Mouse (Mus musculus) heart, embryonic 14.5 days (tissue): ENCODE results near the gene Fto. TPM values are rescaled to one million over a fixed set of nuclear protein-coding genes. Genes with fewer than 3 reads are reported as not detected.

Experiments
- ATAC-seq: fragments of 200-750 bp; cut with Nextera tagmentation; 2 replicates; pipeline ENCODE4 v1.8.0; 2017; ENCODE audit warnings: low read depth, moderate TSS enrichment; ENCODE audit not compliant: insufficient number of reproducible peaks, insufficient read depth, low FRiP score
- H3K27ac ChIP-seq, 2 experiments: fragments of 200-500 bp in 1 of 2; fragments of 300-500 bp in 1 of 2; sonication (generic) in 1 of 2; replicated peaks in 1 of 2; 2 replicates each; pipeline ENCODE4 v1.5.1; 2012 to 2014; ENCODE audit warnings: low read depth in 2 of 2, low read length in 2 of 2, control low read depth in 1 of 2, mild to moderate bottlenecking in 1 of 2, mixed read lengths in 1 of 2; ENCODE audit not compliant: control insufficient read depth in 1 of 2, insufficient read depth in 1 of 2
- H3K27me3 ChIP-seq: fragments of 300-500 bp; sonication (generic); 2 replicates; pipeline ENCODE4 v1.6.1; 2014; ENCODE audit warnings: mild to moderate bottlenecking, low read length, control low read depth; ENCODE audit not compliant: control insufficient read depth, insufficient read depth
- H3K36me3 ChIP-seq: fragments of 300-500 bp; sonication (generic); 2 replicates; pipeline ENCODE4 v1.6.1; 2014; ENCODE audit warnings: mild to moderate bottlenecking, control low read depth, low read length, mixed read lengths; ENCODE audit not compliant: control insufficient read depth, insufficient read depth
- H3K4me1 ChIP-seq, 2 experiments: fragments of 200-500 bp in 1 of 2; fragments of 300-500 bp in 1 of 2; sonication (generic) in 1 of 2; 2 replicates each; pipeline ENCODE4 v1.6.1; 2012 to 2014; ENCODE audit warnings: low read length in 2 of 2, control low read depth in 1 of 2, mixed read lengths in 1 of 2; ENCODE audit not compliant: control insufficient read depth in 2 of 2, insufficient read depth in 2 of 2
- H3K4me2 ChIP-seq: fragments of 300-500 bp; sonication (generic); 2 replicates; pipeline ENCODE4 v1.6.1; 2014; ENCODE audit warnings: mild to moderate bottlenecking, low read length
- H3K4me3 ChIP-seq, 2 experiments: fragments of 200-500 bp in 1 of 2; fragments of 300-500 bp in 1 of 2; sonication (generic) in 1 of 2; 2 replicates each; pipeline ENCODE4 v1.5.1; 2012 to 2014; ENCODE audit warnings: low read length in 2 of 2, mild to moderate bottlenecking in 2 of 2, control low read depth in 1 of 2, low read depth in 1 of 2, moderate library complexity in 1 of 2; ENCODE audit not compliant: control insufficient read depth in 1 of 2, insufficient read depth in 1 of 2
- H3K9ac ChIP-seq: fragments of 300-500 bp; sonication (generic); 2 replicates; pipeline ENCODE4 v1.6.1; 2014; ENCODE audit warnings: mild to moderate bottlenecking, low read length
- H3K9me3 ChIP-seq: fragments of 300-500 bp; sonication (generic); 2 replicates; pipeline ENCODE4 v1.6.1; 2016; ENCODE audit warnings: low read length, control low read depth; ENCODE audit not compliant: control insufficient read depth
- WGBS: fragments of 180-500 bp; shearing (Covaris S2); extraction: QIAGEN DNeasy Blood & Tissue Kit; methylation state at CpG from one replicate; pipeline ENCODE4 v1.1.7; 2014; 5-methylcytosine and 5-hydroxymethylcytosine counted together
- polyA plus RNA-seq: library from polyadenylated mRNA; unstranded; fragments of >200 nt; fragmentation: Nextera tagmentation; extraction: Ambion mirVana; gene quantifications from 2 replicates; pipeline ENCODE4 v1.2.1, GENCODE M21; 2014

The Fto gene
- polyA plus RNA-seq, 1 experiment from 2014 or later = 71.5 TPM

- WGBS = 60% methylated on average over 10 of the region's 10 CpGs
- no peak for ATAC-seq
- no peaks in the 10 kb centered on the region for H3K9me3 ChIP-seq
- peaks cover 8% of the 10 kb centered on the region in 2 experiments for H3K4me1 ChIP-seq
- H3K27me3 ChIP-seq = no peaks in the 10 kb centered on the region
- H3K27ac ChIP-seq = no peak overlapping the region
- H3K4me3 ChIP-seq = no peak overlapping the region
- no peaks in the 10 kb centered on the region for H3K36me3 ChIP-seq
- no peak overlapping the region for H3K9ac ChIP-seq
- no peak overlapping the region for H3K4me2 ChIP-seq
These were observed 181.4 kb downstream of the Fto start for GRCm38 (mm10) chr8:91494501-91495259.

DNA sequence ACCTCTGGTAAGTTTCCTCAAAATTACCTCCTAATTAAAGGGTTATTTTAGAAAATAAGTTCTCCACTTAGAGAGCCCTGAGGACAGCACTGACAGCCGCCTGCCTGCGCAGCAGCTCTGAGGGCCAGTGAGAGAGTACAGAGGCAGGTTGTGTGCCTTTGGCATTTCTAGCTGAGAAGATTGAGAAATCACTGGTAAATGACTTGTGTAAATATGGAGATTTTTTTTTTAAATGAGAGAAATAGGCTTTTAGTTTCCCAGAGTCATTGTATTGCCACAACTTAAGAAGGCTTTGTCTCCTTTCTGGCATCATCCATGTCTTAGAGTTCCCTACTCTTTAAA, 181.9 kb downstream of the Fto start:
- no peaks in the 10 kb centered on the region for H3K27me3 ChIP-seq
- no peaks in the 10 kb centered on the region for H3K9me3 ChIP-seq
- no peak overlapping the region for H3K9ac ChIP-seq
- H3K4me2 ChIP-seq = no peak overlapping the region
- 87% methylated on average over 2 of the region's 2 CpGs for WGBS
- H3K4me3 ChIP-seq = no peak overlapping the region
- H3K27ac ChIP-seq = no peak overlapping the region
- ATAC-seq = no peak
- no peaks in the 10 kb centered on the region for H3K36me3 ChIP-seq
- H3K4me1 ChIP-seq = peaks cover 8% of the 10 kb centered on the region in 2 experiments

DNA sequence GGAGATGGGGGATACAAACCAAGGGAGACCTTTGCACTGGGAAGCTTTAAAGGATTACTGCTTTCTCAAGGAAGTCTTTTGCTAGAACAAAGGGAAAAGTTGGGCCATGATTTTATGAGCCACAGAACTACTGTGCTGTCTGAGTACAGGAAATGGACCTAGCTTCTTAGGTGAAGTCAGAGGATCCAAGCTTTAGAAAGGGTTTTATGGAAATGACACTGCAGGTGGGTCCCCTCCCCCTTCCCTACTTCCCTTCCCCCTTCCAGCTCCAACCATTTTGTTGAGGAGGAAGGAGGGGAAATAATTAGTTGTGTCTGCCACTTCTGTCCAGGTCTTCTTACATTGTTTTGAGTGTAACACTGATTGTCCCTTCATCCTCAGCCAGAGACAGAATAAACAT, 182.7 kb downstream of the Fto start:
- Histone ChIP-seq H3K4me2 (no peak overlapping the region), H3K36me3 (no peaks in the 10 kb centered on the region), H3K4me3 (no peak overlapping the region), H3K27ac (no peak overlapping the region), H3K9ac (no peak overlapping the region), H3K9me3 (no peaks in the 10 kb centered on the region), H3K27me3 (no peaks in the 10 kb centered on the region), H3K4me1 (peaks cover 8% of the 10 kb centered on the region in 2 experiments)
- no peak for ATAC-seq

DNA sequence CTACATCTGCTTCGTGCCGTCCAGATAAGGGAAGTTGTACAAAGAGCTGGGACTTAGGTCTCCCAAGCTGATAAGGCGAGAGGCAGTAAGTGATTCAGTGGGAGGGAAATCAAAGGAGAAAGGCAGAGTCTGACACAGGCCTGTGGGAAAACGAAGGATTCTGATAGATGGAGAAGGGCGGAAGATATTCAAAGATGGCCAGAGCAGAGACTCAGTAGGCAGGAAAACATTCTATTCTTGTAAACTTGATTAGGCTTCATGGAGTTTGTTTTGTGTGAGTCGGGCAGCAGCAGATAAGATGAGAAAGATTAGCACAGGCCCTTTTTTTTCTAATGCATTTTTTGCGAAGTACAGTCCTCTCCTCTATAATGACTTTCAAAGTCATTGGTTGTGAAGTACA, 183.6 kb downstream of the Fto start:
- ATAC-seq = no peak
- 18% methylated on average over 7 of the region's 7 CpGs for WGBS
- no peak overlapping the region for H3K4me3 ChIP-seq

GRCm38 (mm10) chr8:91498611-91499010, 185.3 kb downstream of the Fto start:
- no peak for ATAC-seq
- Histone ChIP-seq H3K27me3 (no peaks in the 10 kb centered on the region), H3K4me1 (peaks cover 8% of the 10 kb centered on the region in 2 experiments), H3K36me3 (no peaks in the 10 kb centered on the region), H3K9me3 (no peaks in the 10 kb centered on the region), H3K27ac (no peak overlapping the region), H3K9ac (no peak overlapping the region), H3K4me2 (no peak overlapping the region), H3K4me3 (no peak overlapping the region)
- 68% methylated on average over 9 of the region's 9 CpGs for WGBS

More for the DNA sequence above, 183.6 kb downstream of the Fto start:
- no peak overlapping the region for H3K4me2 ChIP-seq
- no peaks in the 10 kb centered on the region for H3K36me3 ChIP-seq
- no peaks in the 10 kb centered on the region for H3K27me3 ChIP-seq
- H3K9me3 ChIP-seq = no peaks in the 10 kb centered on the region
- H3K4me1 ChIP-seq = peaks cover 8% of the 10 kb centered on the region in 2 experiments
- H3K9ac ChIP-seq = no peak overlapping the region
- no peak overlapping the region for H3K27ac ChIP-seq

DNA sequence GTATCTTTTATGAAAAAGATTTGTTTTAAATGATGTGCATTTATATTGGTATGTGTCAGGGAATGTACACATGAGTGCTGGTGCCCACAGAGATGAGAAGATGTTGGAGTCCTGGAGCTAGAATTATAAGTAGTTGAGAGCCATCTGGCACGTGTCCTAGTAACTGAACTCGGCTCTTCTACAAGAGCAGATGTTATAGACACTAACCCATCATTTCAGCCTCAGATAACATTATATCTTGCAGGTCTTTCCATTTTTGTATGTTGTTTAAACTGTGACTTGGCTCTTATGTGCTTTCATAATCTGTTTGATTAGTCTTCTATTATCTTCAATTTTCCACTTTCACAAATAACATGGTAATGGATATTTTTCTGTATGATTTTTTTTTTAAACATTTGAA, 186.0 kb downstream of the Fto start:
- WGBS = 75% methylated on average over 2 of the region's 2 CpGs
- Histone ChIP-seq H3K4me1 (peaks cover 8% of the 10 kb centered on the region in 2 experiments), H3K36me3 (no peaks in the 10 kb centered on the region), H3K9ac (no peak overlapping the region), H3K9me3 (no peaks in the 10 kb centered on the region), H3K27me3 (no peaks in the 10 kb centered on the region), H3K4me2 (no peak overlapping the region), H3K4me3 (no peak overlapping the region), H3K27ac (no peak overlapping the region)
- ATAC-seq = no peak

- ATAC-seq = no peak
- peaks cover 9% of the 10 kb centered on the region in 2 experiments for H3K4me1 ChIP-seq
- H3K9me3 ChIP-seq = no peaks in the 10 kb centered on the region
- no peak overlapping the region for H3K27ac ChIP-seq
- H3K9ac ChIP-seq = no peak overlapping the region
- H3K27me3 ChIP-seq = no peaks in the 10 kb centered on the region
- 81% methylated on average over 11 of the region's 11 CpGs for WGBS
- no peak overlapping the region for H3K4me3 ChIP-seq
- no peaks in the 10 kb centered on the region for H3K36me3 ChIP-seq
- no peak overlapping the region for H3K4me2 ChIP-seq
These were observed 188.8 kb downstream of the Fto start for GRCm38 (mm10) chr8:91501960-91502600.
